Mouse (Mus musculus) heart, postnatal 0 days (tissue): ENCODE measurements at regions not wholly inside any gene's neighbourhood (a gene's known extent, or its start where the extent isn't known, plus 50 kb on each side); places are given as distances from the start of the nearest gene placed in this dataset.

ENCODE experiments used
- CTCF ChIP-seq: IDR thresholded peaks from 2 replicates; pipeline ENCODE4 v1.5.1; 2016; ENCODE audit warnings: antibody characterized with exemption, control low read depth, low read depth
- EP300 ChIP-seq: IDR thresholded peaks from 2 replicates; pipeline ENCODE4 v1.6.1; 2016; ENCODE audit warnings: antibody characterized with exemption, low read depth

DNA sequence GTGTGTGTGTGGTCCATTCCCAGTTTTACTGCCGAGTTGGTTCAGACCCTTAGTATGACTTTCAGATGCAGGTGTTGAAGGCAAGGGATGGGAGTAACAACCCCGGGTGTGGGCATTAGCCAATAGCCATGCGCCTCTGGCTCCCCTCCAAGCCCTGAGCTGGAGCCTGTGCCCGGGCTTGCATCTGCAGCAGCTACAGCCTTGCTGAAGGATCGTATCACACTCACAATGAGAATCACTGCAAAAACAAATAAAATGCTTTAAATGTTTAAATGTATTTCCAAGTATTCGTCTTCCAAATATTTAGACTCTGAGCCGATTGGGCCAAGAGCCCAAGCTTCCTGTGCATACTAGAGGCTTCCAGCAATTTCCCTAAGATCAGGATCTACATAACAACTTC, 99.0 kb upstream of the Klf3 start:
- TF ChIP-seq CTCF: no peak
- TF ChIP-seq EP300: no peak
